Mouse (Mus musculus) intestine, embryonic 14.5 days (tissue): ENCODE measurements around the gene Meis3. TPM values are rescaled to one million over a fixed set of nuclear protein-coding genes. Genes with fewer than 3 reads are reported as not detected.
A peak's percentile ranks its signal among the peaks of the same experiment; 100 is the strongest.

Experiments used
- ATAC-seq: fragments of 200-750 bp; cut with Nextera tagmentation; replicated peaks from 2 replicates; pipeline ENCODE4 v1.8.0; 2017; ENCODE audit warnings: low read depth, moderate number of reproducible peaks, moderate TSS enrichment, moderate library complexity; ENCODE audit not compliant: low FRiP score, low TSS enrichment
- DNase-seq: peaks from one replicate; pipeline ENCODE4 v3.0.0-alpha.2; 2018; ENCODE audit warnings: low spot score
- H3K27ac ChIP-seq: fragments of 300-500 bp; sonication (generic); 2 replicates; pipeline ENCODE4 v1.5.1; 2014; ENCODE audit warnings: low read depth, mild to moderate bottlenecking, control low read depth
- H3K27me3 ChIP-seq: fragments of 300-500 bp; sonication (generic); replicated peaks from 2 replicates; pipeline ENCODE4 v1.6.1; 2014; ENCODE audit warnings: low read length, control low read depth; ENCODE audit not compliant: control insufficient read depth, insufficient read depth
- H3K36me3 ChIP-seq: fragments of 300-500 bp; sonication (generic); 2 replicates; pipeline ENCODE4 v1.6.1; 2014; ENCODE audit warnings: low read length, control low read depth; ENCODE audit not compliant: control insufficient read depth, insufficient read depth
- H3K4me1 ChIP-seq: fragments of 300-500 bp; sonication (generic); replicated peaks from 2 replicates; pipeline ENCODE4 v1.6.1; 2014; ENCODE audit warnings: low read length, control low read depth, mixed read lengths; ENCODE audit not compliant: control insufficient read depth, insufficient read depth
- H3K4me2 ChIP-seq: fragments of 300-500 bp; sonication (generic); 2 replicates; pipeline ENCODE4 v1.6.1; 2014; ENCODE audit warnings: low read length
- H3K4me3 ChIP-seq: fragments of 300-500 bp; sonication (generic); 2 replicates; pipeline ENCODE4 v1.5.1; 2014; ENCODE audit warnings: low read depth, low read length, control low read depth, mixed read lengths
- H3K9ac ChIP-seq: fragments of 300-500 bp; sonication (generic); 2 replicates; pipeline ENCODE4 v1.6.1; 2014; ENCODE audit warnings: mild to moderate bottlenecking, low read length
- H3K9me3 ChIP-seq: fragments of 300-500 bp; sonication (generic); 2 replicates; pipeline ENCODE4 v1.6.1; 2016; ENCODE audit warnings: low read length, control low read depth; ENCODE audit not compliant: control insufficient read depth
- WGBS: fragments of 180-500 bp; shearing (Covaris S2); extraction: QIAGEN DNeasy Blood & Tissue Kit; methylation state at CpG from one replicate; pipeline ENCODE4 v1.1.7; 2014; 5-methylcytosine and 5-hydroxymethylcytosine counted together
- polyA plus RNA-seq: library from polyadenylated mRNA; unstranded; fragments of >200 nt; fragmentation: Nextera tagmentation; extraction: Ambion mirVana; gene quantifications from 2 replicates; pipeline ENCODE4 v1.2.1, GENCODE M21; 2014

Meis3 gene
- polyA plus RNA-seq, 1 experiment from 2014 or later = 47.0 TPM

DNA sequence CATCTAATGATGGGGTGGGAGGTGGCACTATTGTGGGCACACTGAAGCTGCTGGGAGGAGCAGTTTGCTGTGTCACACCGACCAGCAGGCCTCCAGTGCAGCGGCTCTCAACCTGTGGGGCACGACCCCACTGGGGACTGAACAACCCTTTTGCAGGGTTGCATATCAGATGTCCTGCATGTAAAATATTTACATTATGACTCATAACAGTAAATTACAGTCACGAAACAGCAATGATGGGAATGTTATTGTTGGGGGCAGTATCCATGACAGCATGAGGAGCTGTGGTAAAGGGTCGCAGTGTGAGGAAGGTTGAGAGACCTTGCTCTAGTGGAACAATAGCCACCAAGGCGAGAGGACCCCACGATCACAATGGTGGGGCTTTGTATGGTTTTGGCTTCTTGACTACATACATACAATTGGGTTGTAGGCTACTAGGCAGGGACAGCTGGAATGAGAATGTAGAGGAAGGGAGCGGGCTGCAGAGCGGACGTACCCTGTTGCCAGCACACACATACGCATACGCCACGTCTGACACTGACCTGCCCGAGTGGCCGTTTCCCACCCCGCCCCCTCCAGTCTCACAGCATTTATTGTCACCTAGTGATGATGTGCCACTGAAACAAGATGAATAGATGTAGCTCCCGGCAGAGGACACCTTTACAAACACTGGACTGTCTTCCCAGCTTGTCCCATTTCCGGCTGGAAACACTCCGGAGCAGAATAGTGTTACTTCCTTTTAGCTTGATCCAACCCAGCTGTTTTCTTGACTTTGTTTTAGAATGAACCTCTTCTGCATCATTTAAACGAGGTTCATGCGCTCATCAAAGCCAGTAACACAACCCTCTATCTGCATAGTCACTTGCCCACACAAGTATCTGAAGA, 34.1 kb downstream of the Meis3 start:
- ATAC-seq (no peak), DNase-seq (no peak)
- WGBS = 71% methylated on average over 21 of the region's 21 CpGs
- Histone ChIP-seq H3K4me1 (no peaks in the 10 kb centered on the region), H3K4me3 (no peak overlapping the region), H3K4me2 (no peak overlapping the region), H3K27ac (peak overlapping the region; percentile 49; the same call in 1 of the 2 replicates), H3K9ac (no peak overlapping the region), H3K9me3 (no peaks in the 10 kb centered on the region), H3K36me3 (peaks cover 51% of the 10 kb centered on the region), H3K27me3 (no peaks in the 10 kb centered on the region)

DNA sequence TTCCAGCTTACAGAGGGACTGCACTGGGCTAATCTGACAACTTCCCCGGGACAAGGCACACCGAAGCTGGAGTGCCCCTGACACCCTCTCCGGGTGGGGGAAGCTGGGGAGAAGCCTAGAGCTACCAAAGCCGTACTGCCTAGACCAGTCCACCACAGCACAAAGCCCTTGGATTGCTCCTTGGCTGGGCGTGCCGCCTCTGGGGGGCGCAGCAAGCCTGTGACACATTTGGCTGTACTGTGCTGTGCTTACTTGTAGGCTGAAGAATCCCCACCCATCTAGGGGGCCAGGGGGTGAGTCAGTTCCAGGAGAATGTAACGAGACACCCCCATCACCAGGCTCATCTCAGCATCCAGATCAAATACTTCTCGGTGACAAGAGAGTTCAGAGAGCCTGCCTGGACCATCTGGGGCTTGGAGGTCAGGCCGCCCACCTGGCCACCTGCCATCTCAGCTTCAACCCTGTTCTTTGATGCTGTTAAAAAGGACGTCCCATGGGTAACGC, 36.0 kb downstream of the Meis3 start:
- H3K9ac ChIP-seq = no peak overlapping the region
- 69% methylated on average over 12 of the region's 12 CpGs for WGBS
- DNase-seq = no peak
- no peak overlapping the region for H3K4me2 ChIP-seq
- no peaks in the 10 kb centered on the region for H3K4me1 ChIP-seq
- H3K36me3 ChIP-seq = peaks cover 59% of the 10 kb centered on the region
- no peak for ATAC-seq
- no peak overlapping the region for H3K4me3 ChIP-seq
- H3K27me3 ChIP-seq = no peaks in the 10 kb centered on the region
- no peak overlapping the region for H3K27ac ChIP-seq
- H3K9me3 ChIP-seq = no peaks in the 10 kb centered on the region

- H3K36me3 ChIP-seq = peaks cover 70% of the 10 kb centered on the region
- H3K27me3 ChIP-seq = no peaks in the 10 kb centered on the region
- no peak overlapping the region for H3K4me2 ChIP-seq
- no peaks in the 10 kb centered on the region for H3K4me1 ChIP-seq
- DNase-seq (no peak), ATAC-seq (no peak)
- H3K9ac ChIP-seq = no peak overlapping the region
- no peak overlapping the region for H3K4me3 ChIP-seq
- H3K27ac ChIP-seq = no peak overlapping the region
- 89% methylated on average over 6 of the region's 6 CpGs for WGBS
- no peaks in the 10 kb centered on the region for H3K9me3 ChIP-seq
These were observed 38.3 kb downstream of the Meis3 start for GRCm38 (mm10) chr7:16213196-16213595.

GRCm38 (mm10) chr7:16213986-16214385, 39.1 kb downstream of the Meis3 start:
- Histone ChIP-seq H3K36me3 (peaks cover 74% of the 10 kb centered on the region), H3K4me1 (no peaks in the 10 kb centered on the region), H3K27me3 (no peaks in the 10 kb centered on the region), H3K4me2 (no peak overlapping the region), H3K27ac (no peak overlapping the region), H3K4me3 (no peak overlapping the region), H3K9ac (no peak overlapping the region), H3K9me3 (no peaks in the 10 kb centered on the region)
- 92% methylated on average over 9 of the region's 9 CpGs for WGBS
- ATAC-seq (no peak), DNase-seq (no peak)

- H3K4me1 ChIP-seq = peaks cover 7% of the 10 kb centered on the region; the same call in 1 of the 2 replicates
- H3K9me3 ChIP-seq = no peaks in the 10 kb centered on the region
- H3K4me3 ChIP-seq = peak within 1 kb of the TSS; percentile 77
- H3K9ac ChIP-seq = peak within 1 kb of the TSS; percentile 84
- H3K27me3 ChIP-seq = no peaks in the 10 kb centered on the region
- H3K27ac ChIP-seq = peak within 1 kb of the TSS; percentile 69
- WGBS = under 1% methylated on average over 34 of the region's 34 CpGs
- ATAC-seq (peak; percentile 96), DNase-seq (peak; percentile 94)
- H3K36me3 ChIP-seq = peaks cover 16% of the 10 kb centered on the region; the same call in 1 of the 2 replicates
- H3K4me2 ChIP-seq = peak within 1 kb of the TSS; percentile 83
These were observed 46.8 kb downstream of the Meis3 start, which contains the start of gene Dhx34 for GRCm38 (mm10) chr7:16221582-16222272. TSS of gene Dhx34 (minus strand) at chr7:16222037.

DNA sequence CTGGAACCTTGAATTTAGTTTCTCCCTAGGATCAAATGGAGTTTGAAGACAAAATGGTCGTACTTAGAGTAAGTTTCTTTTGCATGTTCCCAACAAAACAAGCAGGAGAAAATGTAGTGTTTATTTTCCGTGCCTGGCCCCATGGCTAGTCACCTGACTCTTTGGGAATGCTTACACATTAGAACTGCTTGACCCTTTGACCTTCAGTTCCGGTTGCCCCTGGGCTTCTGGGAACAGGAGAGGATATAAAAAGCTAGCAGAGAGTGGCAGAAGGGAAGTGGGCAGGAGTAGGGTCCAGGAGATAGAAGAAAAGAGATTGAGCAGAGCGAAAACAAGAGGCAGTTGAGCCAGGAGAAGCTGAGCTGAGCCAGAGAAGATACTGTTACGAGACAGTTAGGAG, 55.0 kb downstream of the Meis3 start:
- Histone ChIP-seq H3K9ac (no peak overlapping the region), H3K27me3 (no peaks in the 10 kb centered on the region), H3K4me2 (no peak overlapping the region), H3K36me3 (no peaks in the 10 kb centered on the region), H3K4me3 (no peak overlapping the region), H3K4me1 (peaks cover 7% of the 10 kb centered on the region), H3K27ac (no peak overlapping the region), H3K9me3 (no peaks in the 10 kb centered on the region)
- no peak for DNase-seq
- 31% methylated on average over 5 of the region's 5 CpGs for WGBS
- no peak for ATAC-seq

Other genes starting within 250 kb of the Meis3 start
- 182 and 190 TPM in 2 replicates for gene Nop53, start 229.0 kb upstream of the Meis3 start, polyA plus RNA-seq
- gene Ehd2, start 207.5 kb upstream of the Meis3 start, polyA plus RNA-seq = 37.7 and 38.6 TPM in 2 replicates
- 6.8 and 7.4 TPM in 2 replicates for gene Bicra, start 127.2 kb upstream of the Meis3 start, polyA plus RNA-seq
- gene Zfp541, start 113.3 kb upstream of the Meis3 start, polyA plus RNA-seq = 0.04 TPM in 2 replicates
- gene Napa, start 76.6 kb upstream of the Meis3 start, polyA plus RNA-seq = 206 and 208 TPM in 2 replicates
- gene Kptn, start 55.2 kb upstream of the Meis3 start, polyA plus RNA-seq = 28.1 and 32.7 TPM in 2 replicates
- gene Slc8a2, start 45.3 kb upstream of the Meis3 start, polyA plus RNA-seq = 0.23 and 0.38 TPM in 2 replicates
- 11.4 and 17.3 TPM in 2 replicates for gene Dhx34, start 46.9 kb downstream of the Meis3 start, polyA plus RNA-seq
- gene C5ar2, start 69.1 kb downstream of the Meis3 start, polyA plus RNA-seq = 0.09 TPM in 1 of 2 replicates, not detected in the other
- gene C5ar1, start 84.5 kb downstream of the Meis3 start, polyA plus RNA-seq = 1.8 and 2.3 TPM in 2 replicates
- 16.0 and 18.1 TPM in 2 replicates for gene Inafm1, start 98.5 kb downstream of the Meis3 start, polyA plus RNA-seq
- gene Ccdc9, start 111.7 kb downstream of the Meis3 start, polyA plus RNA-seq = 14.4 and 19.0 TPM in 2 replicates
- 4.1 and 4.9 TPM in 2 replicates for gene Bbc3, start 133.3 kb downstream of the Meis3 start, polyA plus RNA-seq
- gene Sae1, start 212.7 kb downstream of the Meis3 start, polyA plus RNA-seq = 294 and 315 TPM in 2 replicates
- gene Zc3h4, start 225.8 kb downstream of the Meis3 start, polyA plus RNA-seq = 16.4 TPM in 2 replicates